Mouse (Mus musculus) spleen, postnatal 10 days (tissue): ENCODE measurements around the gene Insr.

ENCODE experiments used
- DNase-seq, 2 experiments: peaks; one replicate each; pipeline ENCODE4 v3.0.0; 2021 to 2022; ENCODE audit warnings: low spot score in 2 of 2

Insr gene

DNA sequence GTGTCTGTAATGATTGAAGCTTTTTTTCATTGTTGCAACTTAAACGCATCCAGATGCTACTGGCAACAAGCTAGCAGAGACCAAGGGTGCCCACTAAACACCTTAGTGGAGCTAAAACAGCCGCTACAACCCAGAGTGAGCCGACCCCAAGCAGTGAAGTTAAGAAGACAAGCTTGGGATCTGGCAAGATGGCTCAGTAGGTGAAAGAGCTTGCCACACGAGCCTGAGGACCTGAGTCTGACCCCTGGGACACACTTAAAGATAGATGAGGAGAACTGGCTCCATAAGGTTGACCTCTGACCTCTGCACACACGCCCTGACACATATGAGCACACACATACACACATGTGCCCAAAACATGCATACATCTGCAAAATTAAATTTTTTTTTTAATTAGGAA, 4.2 kb downstream of the Insr start:
- DNase-seq = no peak

DNA sequence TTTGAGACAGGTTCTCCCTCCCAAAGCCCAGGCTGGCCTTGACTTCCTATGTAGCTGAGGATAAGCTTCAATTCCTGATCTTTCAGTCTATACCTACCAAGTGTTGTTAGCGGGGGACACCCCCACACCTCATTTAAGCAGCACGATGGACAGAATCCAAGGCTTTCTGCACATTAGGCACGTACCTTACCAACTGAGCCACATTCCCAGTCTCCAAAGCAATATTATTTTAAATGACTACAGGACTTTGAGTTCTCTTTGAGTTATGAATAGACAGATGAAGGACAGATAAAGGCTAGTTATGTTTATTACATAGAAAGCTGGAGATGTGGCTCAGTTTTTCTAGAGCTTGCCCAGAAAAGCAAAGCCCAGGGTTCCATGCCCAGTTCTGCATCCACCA, 5.6 kb downstream of the Insr start:
- no peak for DNase-seq

DNA sequence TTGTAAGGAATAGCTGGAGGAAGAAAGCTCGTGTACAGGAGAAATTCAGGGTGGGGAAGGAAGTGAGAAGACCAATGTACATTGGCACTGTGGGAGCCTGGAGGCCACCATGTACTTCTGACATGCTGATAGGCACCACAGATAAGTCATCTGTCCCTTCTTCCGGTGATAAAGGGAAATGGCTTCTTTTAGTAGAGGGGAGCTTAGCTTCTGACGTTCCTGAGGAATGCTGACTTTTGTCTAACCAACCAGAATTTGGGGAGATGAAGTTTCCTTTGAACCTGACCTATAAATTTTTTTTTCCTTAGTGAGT, 12.0 kb downstream of the Insr start:
- no peak for DNase-seq

DNA sequence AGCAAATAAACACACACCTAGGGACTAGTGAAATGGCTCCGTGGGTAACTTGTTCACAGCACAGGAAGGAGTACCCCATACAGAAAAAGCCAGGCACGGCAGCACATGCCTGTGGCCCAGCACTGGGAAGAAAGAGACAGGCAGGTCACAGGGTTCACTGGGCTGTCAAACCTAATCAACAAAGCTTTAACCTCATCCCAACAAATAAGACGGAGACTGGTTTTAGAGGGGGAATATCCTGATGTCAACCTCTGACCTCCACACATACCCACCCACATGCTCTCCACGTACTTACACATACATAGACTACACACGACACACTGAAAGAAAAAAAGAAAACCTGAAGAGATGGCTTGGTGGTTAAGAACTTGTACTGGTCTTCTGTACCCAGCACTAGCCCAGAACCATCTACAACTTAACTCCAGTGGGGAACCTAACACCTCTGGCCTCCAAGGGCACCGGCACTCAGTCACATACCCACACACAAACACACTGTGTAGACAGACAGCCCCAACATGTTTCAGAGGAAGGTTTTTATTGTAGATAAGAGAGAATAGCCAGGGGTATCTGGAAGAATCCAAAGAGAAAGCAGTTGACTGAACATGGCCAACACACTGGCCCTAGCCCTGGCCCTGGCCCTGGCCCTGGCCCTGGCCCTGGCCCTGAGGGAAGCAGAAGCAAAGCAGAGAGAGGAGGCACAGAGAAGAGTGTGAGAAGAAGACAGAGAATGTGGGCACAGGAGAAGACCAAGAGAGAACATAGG, 12.6 kb downstream of the Insr start:
- DNase-seq = no peak

DNA sequence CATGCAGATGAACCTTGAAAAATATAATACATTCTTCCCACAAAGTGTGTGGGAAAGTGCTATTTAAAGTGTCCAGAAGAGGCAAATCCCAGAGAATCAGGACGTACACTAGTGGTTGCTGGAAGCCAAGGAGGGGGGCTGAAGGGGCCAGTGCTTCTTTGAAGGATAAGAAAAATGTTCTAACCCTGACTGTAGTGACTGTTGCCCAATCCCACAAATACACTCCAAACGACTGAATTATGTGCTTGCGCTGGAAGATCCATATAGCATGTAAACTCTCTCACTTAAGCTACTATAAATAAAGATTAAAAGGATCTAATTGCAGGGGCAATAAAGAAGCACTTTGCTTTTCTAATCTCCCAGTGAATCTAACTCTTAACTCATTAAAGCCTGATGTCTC, 14.2 kb downstream of the Insr start:
- no peak for DNase-seq

DNA sequence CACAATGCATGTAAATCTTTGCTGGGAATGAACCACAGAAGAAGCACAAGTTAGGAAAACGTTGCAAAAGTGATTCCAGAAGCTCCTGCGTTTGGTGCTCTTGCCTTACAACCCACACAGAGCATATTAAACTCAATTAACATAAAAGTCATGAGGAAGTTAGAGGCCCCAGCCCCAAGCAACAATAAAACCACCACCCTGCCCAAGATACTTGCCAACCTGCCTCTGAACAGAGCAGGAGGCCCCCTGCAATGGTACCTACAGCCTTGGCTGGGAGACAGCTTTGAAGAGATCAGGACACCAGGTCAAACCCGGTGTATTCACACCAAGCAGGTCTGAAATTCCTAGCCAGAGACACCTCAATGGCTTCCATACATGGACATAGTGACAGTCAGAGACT, 16.6 kb downstream of the Insr start:
- DNase-seq = no peak

DNA sequence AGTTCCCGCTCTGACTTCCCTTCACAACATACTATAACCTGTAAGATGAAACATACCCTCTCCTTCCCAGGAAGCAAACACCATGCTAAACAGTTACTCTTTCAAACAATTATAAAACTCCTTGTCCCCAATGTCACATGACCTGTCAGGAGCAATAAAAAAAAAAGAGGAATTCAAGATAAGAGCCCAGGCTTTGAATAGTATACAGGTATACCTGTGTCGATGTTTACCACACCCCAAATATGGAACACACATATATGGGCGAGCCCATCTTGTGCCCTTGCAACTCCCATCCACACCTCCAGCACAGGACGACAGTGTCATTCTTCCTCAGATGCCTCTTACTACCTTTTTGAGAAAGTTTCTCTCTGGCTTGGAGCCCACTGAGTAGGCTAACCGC, 18.3 kb downstream of the Insr start:
- DNase-seq = no peak

DNA sequence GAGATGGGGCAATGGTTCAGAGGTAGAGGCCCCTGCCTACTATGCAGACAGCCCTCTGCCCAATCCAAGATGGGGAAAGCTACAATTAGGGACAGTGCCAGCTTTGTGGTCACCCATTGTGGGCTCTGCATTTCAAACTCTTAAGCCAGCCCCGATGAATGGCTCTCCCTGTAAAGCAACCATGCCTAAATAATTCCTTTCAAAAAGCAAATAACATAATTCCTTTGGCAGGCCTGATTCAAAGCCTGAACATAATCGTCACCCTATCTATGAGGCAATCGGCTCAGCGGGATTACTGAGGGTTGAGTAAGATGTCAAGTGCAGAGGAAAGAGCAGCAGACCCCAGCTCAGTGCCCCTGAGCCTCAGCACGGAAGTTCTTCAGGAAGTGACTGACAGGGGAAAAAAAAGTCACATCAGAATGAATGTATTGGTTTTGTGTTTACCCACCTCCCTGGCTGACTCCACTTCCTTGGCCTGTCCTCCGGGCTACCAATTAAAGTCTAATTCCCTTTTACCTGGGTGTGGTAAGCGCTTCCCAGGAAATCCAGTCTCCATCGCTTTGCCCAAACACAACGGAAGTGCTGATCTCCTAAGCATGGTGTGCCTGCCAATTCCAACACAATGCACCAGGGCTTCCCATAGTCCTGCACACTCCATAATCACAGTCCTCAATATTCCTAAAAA, 19.1 kb downstream of the Insr start:
- no peak for DNase-seq

DNA sequence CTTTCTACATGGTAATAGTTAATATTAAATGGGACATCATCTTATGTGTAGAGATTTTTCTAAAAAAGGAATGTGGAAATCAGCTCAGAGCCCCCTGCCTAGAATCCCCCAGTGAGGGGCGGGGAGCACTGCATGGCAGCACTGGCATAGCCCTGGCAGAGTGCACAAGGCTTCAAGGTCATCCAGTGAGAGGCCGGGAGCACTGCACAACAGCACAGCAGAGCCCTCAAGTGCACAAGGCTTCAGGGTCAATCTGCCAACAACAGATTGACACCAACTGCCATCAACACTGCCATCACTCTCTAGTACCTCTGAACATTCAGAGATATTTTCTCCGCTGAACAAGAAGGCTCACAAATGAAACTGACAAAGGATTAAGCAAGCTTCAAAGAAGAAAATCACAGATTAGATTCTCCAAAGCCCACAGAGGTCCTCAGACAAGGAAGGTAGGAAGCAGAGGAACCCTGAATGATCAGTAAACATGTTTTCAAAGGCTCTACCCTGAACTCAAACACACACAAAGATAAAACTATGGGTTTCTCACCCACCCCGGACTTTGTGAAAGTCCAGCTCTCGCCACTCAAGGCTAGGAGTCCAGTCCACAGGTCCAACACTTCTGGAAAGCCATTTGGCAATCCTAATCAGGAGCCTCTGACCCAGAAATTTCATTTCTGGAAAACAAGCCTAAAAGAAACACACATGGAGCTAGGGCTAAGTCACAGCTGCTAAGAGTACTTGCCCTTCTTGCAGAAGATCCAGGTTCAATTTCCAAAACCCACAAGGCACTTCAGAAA, 23.1 kb downstream of the Insr start:
- DNase-seq = no peak

DNA sequence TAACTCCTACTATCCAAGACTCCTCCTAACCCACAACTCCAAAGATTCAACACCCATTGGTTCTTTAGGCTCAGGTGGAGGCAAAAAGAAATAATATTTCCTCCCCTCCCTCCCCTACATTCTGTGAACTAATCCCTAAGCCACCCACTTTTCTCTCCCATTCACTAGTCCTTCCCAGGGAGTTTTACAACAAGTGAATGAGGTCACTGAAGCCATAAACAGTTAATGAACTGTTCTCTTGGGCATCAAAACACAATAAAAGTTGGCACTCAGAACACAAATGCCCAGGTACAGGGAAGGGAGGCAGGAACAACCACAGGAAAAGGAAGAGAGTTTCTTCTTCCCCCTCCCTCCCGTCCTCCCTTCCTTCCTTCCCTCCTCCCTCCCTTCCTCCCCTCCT, 24.1 kb downstream of the Insr start:
- no peak for DNase-seq

DNA sequence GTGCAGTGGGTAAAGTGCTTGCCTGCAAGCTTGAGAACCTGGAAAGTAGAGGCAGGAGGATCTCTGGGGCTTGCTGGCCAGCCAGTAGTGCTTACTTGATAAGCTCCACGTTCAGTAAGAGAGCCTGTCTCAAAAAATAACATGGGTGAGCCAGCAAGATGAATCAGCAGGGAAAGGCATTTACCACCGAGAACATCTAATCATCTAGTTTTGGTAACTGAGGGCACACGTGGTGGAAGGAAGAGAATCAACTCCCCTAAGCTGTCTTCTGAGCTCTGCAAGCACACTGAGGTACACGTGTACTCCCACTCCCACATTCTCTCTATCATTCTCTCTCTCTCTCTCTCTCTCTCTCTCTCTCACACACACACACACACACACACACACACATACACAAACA, 26.2 kb downstream of the Insr start:
- no peak for DNase-seq

DNA sequence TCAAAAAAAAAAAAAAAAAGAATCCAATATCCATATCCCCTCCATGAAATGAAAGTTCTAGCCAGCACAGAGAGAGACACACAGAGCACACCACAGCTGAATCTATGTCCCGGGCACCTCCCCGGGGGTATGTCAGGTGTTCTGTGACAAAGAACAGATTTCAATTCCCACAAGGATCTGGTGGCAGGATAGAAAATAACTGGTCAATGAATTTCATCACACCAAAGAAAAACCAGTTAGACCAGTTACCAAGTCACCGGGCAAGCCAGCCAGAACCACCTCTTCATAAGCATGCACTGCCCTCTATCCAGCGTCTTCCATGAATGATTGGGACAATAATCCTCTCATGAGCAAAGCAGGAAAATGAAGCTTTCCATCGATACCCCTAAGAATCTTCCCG, 26.8 kb downstream of the Insr start:
- DNase-seq = no peak

DNA sequence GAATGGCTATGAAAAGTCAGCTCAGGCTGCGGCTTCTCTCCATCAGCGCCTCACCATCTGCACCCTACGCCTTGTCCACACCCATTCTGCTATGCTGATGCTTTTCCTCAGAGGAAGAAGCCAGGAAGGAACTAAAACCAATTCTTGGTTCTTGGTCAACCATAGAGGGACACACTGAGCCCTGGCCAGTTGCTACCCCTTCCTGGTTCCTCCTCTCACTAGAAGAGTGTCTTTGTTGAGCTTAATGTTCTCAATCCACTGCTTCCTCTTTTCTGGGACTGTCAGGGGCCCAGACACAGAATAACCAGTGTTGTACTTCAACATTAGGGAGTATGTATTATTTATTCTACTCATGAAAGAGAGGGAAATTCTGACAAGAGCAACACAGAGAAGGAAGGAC, 28.3 kb downstream of the Insr start:
- no peak for DNase-seq

DNA sequence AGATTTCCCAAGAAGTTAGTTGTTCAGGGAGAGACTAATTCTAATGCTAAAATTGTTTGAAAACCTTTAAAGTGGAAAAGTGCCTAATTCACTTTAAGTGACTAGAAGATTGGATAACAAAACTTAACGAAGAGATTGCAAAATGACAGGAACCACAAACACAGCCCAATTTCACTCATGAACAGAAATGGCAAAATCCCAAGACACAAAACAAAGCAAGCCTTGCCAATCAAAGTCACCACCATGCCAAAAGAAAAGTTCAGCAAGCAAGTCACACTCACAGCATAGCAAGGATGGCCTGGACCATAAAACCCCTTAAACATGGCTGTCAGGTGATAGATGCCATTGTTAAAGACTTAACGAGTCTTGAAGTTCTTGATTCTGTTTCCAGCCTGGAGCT, 29.5 kb downstream of the Insr start:
- DNase-seq = no peak

DNA sequence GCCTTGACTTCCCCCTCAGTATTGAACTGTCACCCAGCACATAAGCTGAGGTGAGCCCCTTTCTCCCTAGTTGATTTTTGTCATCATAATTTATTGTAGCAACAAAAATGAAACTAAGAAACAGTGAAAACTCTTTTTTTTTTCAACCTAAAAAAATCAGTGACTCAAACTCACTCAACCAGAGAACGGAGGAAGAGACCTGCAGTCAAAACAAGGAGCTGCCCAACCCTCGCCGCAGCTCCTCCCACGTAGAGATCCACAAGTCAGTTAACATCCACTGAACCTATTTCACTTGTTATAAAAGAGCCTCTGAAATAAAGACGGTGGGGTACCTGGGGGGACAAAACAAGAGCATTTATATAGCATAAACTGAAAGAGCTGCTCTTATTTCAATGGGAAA, 30.7 kb downstream of the Insr start:
- peak in 1 of 2 experiments; percentile 22 for DNase-seq

DNA sequence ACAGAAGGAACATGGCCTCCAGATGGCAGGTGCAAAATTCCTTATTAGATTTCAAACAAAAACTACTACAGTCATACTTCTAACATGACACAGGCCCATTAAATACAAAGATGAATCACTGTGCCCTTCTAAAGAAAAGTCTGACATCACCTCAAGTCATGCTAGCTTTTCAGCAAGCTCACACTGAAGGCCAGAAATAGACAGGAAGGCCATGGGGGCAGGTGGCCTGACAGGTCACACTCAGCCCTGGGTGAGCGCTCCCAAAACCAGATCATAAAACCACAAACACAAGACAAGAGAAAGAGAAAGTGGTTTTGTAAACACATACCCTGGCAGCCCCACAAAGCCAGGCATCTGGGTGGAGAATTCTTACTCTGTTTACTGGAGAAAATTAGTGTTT, 32.3 kb downstream of the Insr start:
- DNase-seq = peak in 1 of 2 experiments; percentile 30

DNA sequence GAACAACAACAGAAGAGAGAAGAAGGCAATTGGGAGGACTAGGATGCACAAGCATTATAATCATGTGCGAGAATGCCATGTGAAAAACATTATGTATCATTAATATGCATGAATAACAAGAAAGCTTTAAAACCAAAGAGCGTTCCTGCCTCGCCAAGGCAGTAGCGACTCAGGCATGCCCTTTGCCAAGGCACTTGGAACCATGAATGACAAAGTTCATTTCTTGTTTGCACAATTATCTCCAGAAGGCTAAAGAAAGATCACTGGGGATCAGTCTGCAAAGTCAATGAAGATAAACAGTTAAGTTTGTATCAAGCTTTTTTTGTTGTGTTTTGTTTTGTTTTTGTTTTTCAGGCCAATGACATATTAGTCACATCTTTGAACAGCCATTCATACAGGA, 36.2 kb downstream of the Insr start:
- no peak for DNase-seq

DNA sequence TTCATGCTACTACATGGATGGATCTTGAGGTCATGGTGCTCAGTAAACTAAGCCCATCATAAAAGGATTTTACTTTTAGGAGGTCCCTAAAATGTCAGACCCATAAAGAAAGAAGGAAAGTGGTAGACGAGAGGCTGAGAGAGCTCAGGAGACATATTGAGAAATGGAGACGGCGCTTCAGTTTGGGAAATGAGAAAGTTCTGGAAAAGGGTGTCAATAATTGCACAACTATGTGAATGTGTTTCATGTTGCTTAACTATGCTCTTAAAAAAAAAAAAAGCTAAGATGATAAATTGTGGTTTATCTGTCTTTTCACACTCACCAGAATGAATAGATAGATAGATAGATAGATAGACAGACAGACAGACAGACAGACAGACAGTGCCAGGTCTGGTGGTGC, 38.7 kb downstream of the Insr start:
- no peak for DNase-seq

DNA sequence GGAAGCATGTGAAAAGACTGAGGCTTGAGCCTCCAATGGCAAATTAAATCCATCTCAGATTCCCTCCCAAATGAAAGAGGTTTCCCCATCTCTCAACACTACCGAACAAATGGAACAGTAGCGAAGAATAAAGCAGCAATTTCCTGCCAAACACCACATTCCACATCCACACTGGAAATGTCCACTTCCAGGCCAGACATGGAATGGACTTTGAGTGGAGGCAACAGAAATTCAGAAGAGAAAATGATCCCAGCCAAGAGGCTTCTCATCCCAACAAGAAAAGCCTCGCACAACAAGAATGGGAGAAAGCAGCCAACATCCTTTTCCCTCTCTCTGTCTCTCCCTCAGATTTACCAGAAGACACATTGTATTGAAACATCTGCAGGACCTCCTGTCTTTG, 39.8 kb downstream of the Insr start:
- no peak for DNase-seq

DNA sequence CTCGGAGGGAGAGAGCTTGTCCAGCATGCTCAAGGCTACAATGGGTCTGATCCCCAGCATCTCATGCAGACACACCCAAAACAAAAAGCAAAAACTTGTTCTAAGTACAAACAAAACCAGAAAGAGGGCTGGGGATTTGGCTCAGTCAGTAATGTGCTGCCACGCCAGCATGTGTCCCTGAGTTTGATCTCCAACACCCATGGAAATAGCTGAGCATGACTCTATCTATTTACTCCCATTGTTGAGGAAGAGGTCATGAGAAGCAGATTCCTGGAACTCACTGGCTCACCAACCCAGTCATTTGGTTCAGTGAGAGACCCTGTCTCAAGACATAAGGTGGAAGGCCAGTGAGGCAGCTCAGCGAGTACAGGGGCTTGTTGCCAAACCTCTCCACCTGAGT, 40.6 kb downstream of the Insr start:
- no peak for DNase-seq

DNA sequence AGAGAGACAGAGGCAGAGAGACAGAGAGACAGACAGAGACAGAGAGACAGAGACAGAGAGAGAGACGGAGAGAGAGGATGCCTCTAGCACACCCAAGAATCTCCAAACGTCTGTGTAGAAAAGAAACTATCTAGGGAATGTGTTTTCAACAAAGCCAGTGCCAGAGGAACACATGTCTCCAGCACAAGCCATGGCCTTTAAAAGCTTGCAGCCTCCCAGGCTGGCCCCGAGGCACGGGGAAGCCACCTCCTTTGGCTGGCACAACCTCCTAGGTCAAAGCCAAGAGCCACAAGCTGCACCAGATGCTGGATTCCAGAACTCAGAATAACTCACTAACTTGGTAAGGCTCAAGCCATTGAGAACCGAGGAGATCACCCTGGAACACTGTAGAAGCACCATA, 42.1 kb downstream of the Insr start:
- DNase-seq = no peak

DNA sequence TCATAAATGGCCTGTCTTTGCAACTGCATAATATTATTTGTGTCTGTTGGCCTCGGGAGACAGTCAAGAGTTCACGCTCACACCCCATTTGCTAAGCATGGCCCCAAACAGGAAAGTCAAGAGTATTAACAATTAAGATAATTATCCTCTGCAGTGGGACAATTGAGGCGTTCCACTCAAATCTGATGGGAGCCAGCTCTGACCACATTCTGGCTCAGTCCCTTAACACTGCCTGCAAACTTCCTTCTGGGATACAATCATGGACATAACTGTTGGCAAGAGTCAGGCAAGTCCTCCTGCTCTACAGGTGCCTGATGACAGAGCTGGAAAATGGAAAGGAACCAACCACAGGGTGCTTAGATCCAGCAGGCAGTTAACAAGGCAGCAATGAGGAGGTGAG, 43.1 kb downstream of the Insr start:
- DNase-seq = no peak

DNA sequence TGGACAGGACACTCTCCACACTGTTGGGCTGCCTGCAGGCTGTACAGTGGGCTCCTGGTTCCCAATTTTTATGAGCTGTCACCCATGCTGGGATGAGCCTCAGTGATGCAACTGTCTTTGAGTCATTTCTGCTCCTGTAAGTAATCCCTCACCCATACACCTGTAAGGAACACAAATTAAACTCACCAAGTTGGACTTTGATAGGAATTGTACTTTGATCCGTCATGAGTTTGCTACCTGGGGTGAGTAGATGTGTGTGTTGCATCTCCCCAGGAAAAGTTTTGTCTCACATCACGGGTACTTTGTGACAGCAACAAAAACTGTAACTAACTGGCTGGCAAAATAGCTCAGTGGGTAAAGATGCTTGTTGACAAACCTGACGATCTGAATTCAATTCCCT, 44.8 kb downstream of the Insr start:
- DNase-seq = no peak
